Mouse (Mus musculus): Measurements from ENCODE around the gene Col19a1. TPM values are rescaled to one million over a fixed set of nuclear protein-coding genes. Genes with fewer than 3 reads are reported as not detected.

Col19a1 gene
- polyA plus RNA-seq, 1 experiment from 2014 or later = 2.2 TPM

GRCm38 (mm10) chr1:24257961-24258360 lies 329.3 kb downstream of the Col19a1 start:
- Histone ChIP-seq H3K4me3 (ENCODE audit: low read depth, low read length) (no peak overlapping the region), H3K36me3 (ENCODE audit: control insufficient read depth, insufficient read depth, low read length) (no peaks in the 10 kb centered on the region), H3K4me2 (ENCODE audit: low read length) (no peak overlapping the region), H3K9me3 (replicated peaks; ENCODE audit: control insufficient read depth, low read length, poor library complexity, severe bottlenecking) (no peaks in the 10 kb centered on the region), H3K9ac (ENCODE audit: low read depth, low read length) (no peak overlapping the region), H3K27ac (ENCODE audit: low read length) (no peak overlapping the region), H3K27me3 (ENCODE audit: control insufficient read depth, insufficient read depth, low read depth, low read length) (no peaks in the 10 kb centered on the region), H3K4me1 (ENCODE audit: control insufficient read depth, insufficient read depth, low read length) (no peaks in the 10 kb centered on the region)
- 83% methylated on average over 5 of the region's 5 CpGs for WGBS
- no peak for ATAC-seq

DNA sequence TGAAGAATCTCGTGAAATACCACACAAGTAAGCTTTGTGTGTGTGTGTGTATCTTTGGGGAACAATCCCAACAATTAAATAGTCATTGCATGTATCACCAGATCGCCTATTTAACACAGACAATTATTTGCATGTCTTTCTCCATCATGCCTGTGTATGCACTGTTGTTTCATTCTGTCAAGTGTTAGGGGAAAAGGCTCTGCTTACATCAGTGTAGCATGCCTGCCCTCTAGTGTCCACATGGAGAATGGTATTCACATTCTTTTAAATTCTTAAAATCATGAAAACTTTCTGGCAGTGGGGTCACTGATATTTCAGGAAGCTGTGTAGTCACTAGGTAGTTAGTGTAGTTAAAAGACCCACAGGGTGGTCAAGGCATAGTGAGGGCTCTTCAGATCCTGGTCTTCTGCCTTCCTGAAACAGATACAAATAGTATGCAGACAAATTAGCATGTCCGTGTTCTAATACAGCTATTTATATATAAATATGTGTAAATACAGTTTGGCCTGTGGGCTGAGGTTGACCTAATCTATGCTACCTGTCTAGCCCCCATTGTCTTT lies 338.1 kb downstream of the Col19a1 start:
- Histone ChIP-seq H3K9me3 (replicated peaks; ENCODE audit: control insufficient read depth, low read length, poor library complexity, severe bottlenecking) (no peaks in the 10 kb centered on the region), H3K9ac (ENCODE audit: low read depth, low read length) (peak overlapping the region; percentile 38), H3K36me3 (ENCODE audit: control insufficient read depth, insufficient read depth, low read length) (no peaks in the 10 kb centered on the region), H3K4me2 (ENCODE audit: low read length) (no peak overlapping the region), H3K27ac (ENCODE audit: low read length) (peak overlapping the region; percentile 73), H3K4me1 (ENCODE audit: control insufficient read depth, insufficient read depth, low read length) (peaks cover 13% of the 10 kb centered on the region), H3K4me3 (ENCODE audit: low read depth, low read length) (no peak overlapping the region), H3K27me3 (ENCODE audit: control insufficient read depth, insufficient read depth, low read depth, low read length) (no peaks in the 10 kb centered on the region)
- 42% methylated on average over 3 of the region's 3 CpGs for WGBS
- peak; percentile 87 for ATAC-seq

DNA sequence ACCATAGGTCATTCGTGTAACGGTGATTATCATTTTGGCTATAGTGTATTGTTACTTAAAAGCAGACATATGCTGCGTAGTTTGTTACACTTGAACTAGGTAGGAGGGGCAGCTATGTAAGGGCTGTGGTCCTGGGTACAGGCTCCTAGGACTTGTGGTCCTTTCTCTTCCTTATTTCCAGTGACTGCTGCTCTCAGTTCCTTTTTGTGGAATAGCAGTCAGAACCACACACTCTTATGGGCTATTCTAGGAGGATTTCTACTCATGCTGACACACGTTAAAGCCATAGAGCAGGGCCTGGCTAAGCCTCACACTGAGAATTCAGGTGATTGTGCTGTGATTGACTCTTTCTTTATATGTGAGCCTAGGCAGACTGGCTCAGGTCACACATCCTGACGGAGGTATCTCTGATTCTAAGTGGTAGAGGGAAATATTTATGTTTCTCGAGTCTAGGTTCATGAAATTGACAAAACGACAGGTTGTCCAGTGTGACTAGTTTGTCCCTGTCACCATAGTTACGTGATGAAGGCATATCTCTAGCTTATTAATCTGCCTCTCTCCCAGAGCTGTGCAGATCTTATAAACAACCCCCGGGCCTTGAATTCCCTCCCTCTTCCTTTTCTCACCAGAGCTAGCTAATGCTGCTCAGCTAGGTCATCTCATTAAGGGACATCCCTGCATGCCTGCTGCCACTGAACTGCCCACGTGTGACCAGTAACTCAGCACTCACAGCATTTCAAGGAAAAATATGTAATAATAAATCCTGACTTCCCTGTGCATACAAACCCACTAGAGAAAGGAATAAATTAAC lies 338.8 kb downstream of the Col19a1 start:
- Histone ChIP-seq H3K4me3 (ENCODE audit: low read depth, low read length) (no peak overlapping the region), H3K9ac (ENCODE audit: low read depth, low read length) (peak overlapping the region; percentile 38), H3K9me3 (replicated peaks; ENCODE audit: control insufficient read depth, low read length, poor library complexity, severe bottlenecking) (no peaks in the 10 kb centered on the region), H3K4me2 (ENCODE audit: low read length) (0 out of 2 replicates have a peak overlapping the region, but pooled peaks have one; percentile 12), H3K36me3 (ENCODE audit: control insufficient read depth, insufficient read depth, low read length) (no peaks in the 10 kb centered on the region), H3K27ac (ENCODE audit: low read length) (peak overlapping the region; percentile 73), H3K27me3 (ENCODE audit: control insufficient read depth, insufficient read depth, low read depth, low read length) (no peaks in the 10 kb centered on the region), H3K4me1 (ENCODE audit: control insufficient read depth, insufficient read depth, low read length) (peaks cover 13% of the 10 kb centered on the region)
- WGBS = 55% methylated on average over 10 of the region's 10 CpGs
- peak; percentile 81 for ATAC-seq

- Histone ChIP-seq H3K27ac (ENCODE audit: low read length) (no peak overlapping the region), H3K27me3 (ENCODE audit: control insufficient read depth, insufficient read depth, low read depth, low read length) (no peaks in the 10 kb centered on the region), H3K9me3 (replicated peaks; ENCODE audit: control insufficient read depth, low read length, poor library complexity, severe bottlenecking) (no peaks in the 10 kb centered on the region), H3K36me3 (ENCODE audit: control insufficient read depth, insufficient read depth, low read length) (no peaks in the 10 kb centered on the region), H3K4me1 (ENCODE audit: control insufficient read depth, insufficient read depth, low read length) (peaks cover 13% of the 10 kb centered on the region), H3K4me2 (ENCODE audit: low read length) (no peak overlapping the region), H3K9ac (ENCODE audit: low read depth, low read length) (no peak overlapping the region), H3K4me3 (ENCODE audit: low read depth, low read length) (no peak overlapping the region)
- WGBS = 40% methylated on average over 13 of the region's 13 CpGs
- no peak for ATAC-seq
Observed at GRCm38 (mm10) chr1:24245700-24246375, 341.4 kb downstream of the Col19a1 start.

DNA sequence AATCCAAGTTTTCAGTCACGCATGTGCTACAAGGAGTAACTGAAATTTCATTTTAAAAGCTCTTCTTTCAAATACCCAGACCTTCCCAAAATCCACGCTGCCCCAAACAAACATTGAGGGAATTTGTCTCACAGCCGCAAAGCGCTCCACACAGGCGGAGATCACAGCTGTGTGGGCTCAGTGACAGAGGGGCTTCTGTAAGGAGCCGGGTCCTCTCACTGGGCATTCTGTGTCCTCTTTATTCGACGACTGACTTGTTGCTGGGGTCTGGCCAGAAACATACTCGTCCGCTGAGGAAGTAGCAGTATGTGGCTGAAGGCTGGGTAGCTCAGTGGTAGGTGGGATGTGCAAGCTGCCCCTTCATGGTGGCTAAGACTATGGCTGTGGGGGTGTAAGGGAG lies 342.3 kb downstream of the Col19a1 start:
- no peak for ATAC-seq
- H3K27me3 ChIP-seq (ENCODE audit: control insufficient read depth, insufficient read depth, low read depth, low read length) = no peaks in the 10 kb centered on the region
- peaks cover 13% of the 10 kb centered on the region for H3K4me1 ChIP-seq (ENCODE audit: control insufficient read depth, insufficient read depth, low read length)
- H3K9ac ChIP-seq (ENCODE audit: low read depth, low read length) = no peak overlapping the region
- H3K27ac ChIP-seq (ENCODE audit: low read length) = no peak overlapping the region
- WGBS = 78% methylated on average over 10 of the region's 10 CpGs
- no peaks in the 10 kb centered on the region for H3K9me3 ChIP-seq (replicated peaks; ENCODE audit: control insufficient read depth, low read length, poor library complexity, severe bottlenecking)
- no peak overlapping the region for H3K4me3 ChIP-seq (ENCODE audit: low read depth, low read length)
- no peaks in the 10 kb centered on the region for H3K36me3 ChIP-seq (ENCODE audit: control insufficient read depth, insufficient read depth, low read length)
- H3K4me2 ChIP-seq (ENCODE audit: low read length) = no peak overlapping the region

DNA sequence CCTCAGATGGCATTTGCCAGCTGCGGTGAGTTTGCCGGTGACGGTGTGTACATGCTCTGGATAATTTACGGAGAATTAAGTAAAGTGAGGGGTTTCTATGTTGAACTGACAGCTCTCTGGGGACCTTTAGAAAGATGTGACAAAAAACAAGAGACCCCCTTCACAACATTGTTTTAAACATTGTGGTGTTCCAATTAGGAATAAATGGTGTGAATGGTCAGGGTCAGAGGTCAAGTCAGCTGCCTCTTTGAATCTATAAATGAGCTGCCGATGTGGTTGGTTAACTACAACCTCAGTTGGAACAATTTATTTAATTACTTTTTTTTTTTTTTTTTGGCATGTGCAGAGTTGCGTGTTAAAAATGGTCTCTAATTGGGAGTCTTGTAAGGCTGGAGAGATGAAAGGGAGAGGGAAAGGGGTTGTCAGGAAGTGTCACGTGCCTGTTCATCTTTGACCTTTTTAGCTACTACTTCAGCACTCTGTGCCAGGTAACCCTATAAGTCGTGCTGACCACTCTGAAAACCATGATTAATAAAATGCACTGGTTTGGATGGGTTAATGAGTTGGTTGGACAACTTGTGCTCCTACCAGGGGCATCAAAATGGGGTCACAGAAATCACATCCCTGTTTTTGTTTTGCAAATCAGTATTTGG lies 347.1 kb downstream of the Col19a1 start:
- no peaks in the 10 kb centered on the region for H3K4me1 ChIP-seq (ENCODE audit: control insufficient read depth, insufficient read depth, low read length)
- H3K27me3 ChIP-seq (ENCODE audit: control insufficient read depth, insufficient read depth, low read depth, low read length) = no peaks in the 10 kb centered on the region
- no peak overlapping the region for H3K4me2 ChIP-seq (ENCODE audit: low read length)
- H3K4me3 ChIP-seq (ENCODE audit: low read depth, low read length) = no peak overlapping the region
- ATAC-seq = no peak
- H3K9ac ChIP-seq (ENCODE audit: low read depth, low read length) = no peak overlapping the region
- no peaks in the 10 kb centered on the region for H3K9me3 ChIP-seq (replicated peaks; ENCODE audit: control insufficient read depth, low read length, poor library complexity, severe bottlenecking)
- no peak overlapping the region for H3K27ac ChIP-seq (ENCODE audit: low read length)
- WGBS = 31% methylated on average over 8 of the region's 8 CpGs
- no peaks in the 10 kb centered on the region for H3K36me3 ChIP-seq (ENCODE audit: control insufficient read depth, insufficient read depth, low read length)

- Histone ChIP-seq H3K9ac (ENCODE audit: low read depth, low read length) (no peak overlapping the region), H3K4me2 (ENCODE audit: low read length) (no peak overlapping the region), H3K27ac (ENCODE audit: low read length) (no peak overlapping the region), H3K4me1 (ENCODE audit: control insufficient read depth, insufficient read depth, low read length) (peaks cover 3% of the 10 kb centered on the region; the same call in 1 of the 2 replicates), H3K36me3 (ENCODE audit: control insufficient read depth, insufficient read depth, low read length) (no peaks in the 10 kb centered on the region), H3K4me3 (ENCODE audit: low read depth, low read length) (no peak overlapping the region), H3K9me3 (replicated peaks; ENCODE audit: control insufficient read depth, low read length, poor library complexity, severe bottlenecking) (no peaks in the 10 kb centered on the region), H3K27me3 (ENCODE audit: control insufficient read depth, insufficient read depth, low read depth, low read length) (no peaks in the 10 kb centered on the region)
- WGBS = 71% methylated on average over 1 of the region's 1 CpGs
- no peak for ATAC-seq
Observed at GRCm38 (mm10) chr1:24236330-24236729, 350.9 kb downstream of the Col19a1 start.

DNA sequence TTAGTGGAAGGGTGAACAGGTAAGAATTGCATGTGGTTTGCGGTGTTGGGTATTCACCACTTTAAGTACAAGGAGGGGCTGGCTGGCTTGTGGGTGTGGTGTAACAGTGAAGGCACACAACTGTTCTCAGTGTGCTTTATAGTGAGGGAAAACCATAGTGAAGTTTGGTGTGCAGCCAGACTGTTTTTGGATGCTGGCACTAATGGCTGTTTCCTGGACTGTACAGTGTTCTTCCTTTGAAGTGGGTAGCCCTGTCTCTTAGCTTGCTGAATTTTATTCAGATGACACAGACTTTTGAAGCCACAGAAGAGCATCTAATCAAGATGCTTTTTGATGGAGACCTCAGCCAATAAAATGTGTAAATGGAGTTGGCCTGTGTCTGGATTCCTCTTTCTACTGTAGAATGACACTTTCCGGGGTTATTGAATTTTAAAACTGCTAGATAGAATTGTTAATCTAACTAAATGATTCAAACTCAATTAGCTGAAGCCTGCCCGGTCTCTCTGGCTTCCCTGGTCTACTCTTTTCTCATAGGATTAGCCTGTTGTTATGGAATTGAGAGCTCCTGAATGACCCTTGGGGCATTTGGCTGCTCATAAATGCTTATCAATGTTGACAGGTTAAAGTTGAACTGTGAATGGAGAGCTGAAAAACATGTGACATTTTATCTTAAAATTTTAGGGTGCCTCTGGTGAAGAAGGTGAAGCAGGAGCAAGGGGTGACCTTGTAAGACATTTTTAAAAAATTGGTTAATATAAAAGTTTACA lies 355.6 kb downstream of the Col19a1 start:
- H3K4me1 ChIP-seq (ENCODE audit: control insufficient read depth, insufficient read depth, low read length) = peaks cover 5% of the 10 kb centered on the region; the same call in 1 of the 2 replicates
- H3K4me2 ChIP-seq (ENCODE audit: low read length) = no peak overlapping the region
- no peaks in the 10 kb centered on the region for H3K9me3 ChIP-seq (replicated peaks; ENCODE audit: control insufficient read depth, low read length, poor library complexity, severe bottlenecking)
- no peak overlapping the region for H3K4me3 ChIP-seq (ENCODE audit: low read depth, low read length)
- H3K27me3 ChIP-seq (ENCODE audit: control insufficient read depth, insufficient read depth, low read depth, low read length) = no peaks in the 10 kb centered on the region
- H3K9ac ChIP-seq (ENCODE audit: low read depth, low read length) = no peak overlapping the region
- 41% methylated on average over 3 of the region's 3 CpGs for WGBS
- H3K27ac ChIP-seq (ENCODE audit: low read length) = no peak overlapping the region
- ATAC-seq = peak; percentile 61
- no peaks in the 10 kb centered on the region for H3K36me3 ChIP-seq (ENCODE audit: control insufficient read depth, insufficient read depth, low read length)
